Mouse (Mus musculus): Measurements from ENCODE around the gene Psmb10.
A peak's percentile ranks its signal among the peaks of the same experiment; 100 is the strongest.
"Not testable (repeated sequence)": the region's sequence is repeated elsewhere in the genome, so short reads cannot be mapped to it uniquely, and the experiment has no call there.

Psmb10 gene

DNA sequence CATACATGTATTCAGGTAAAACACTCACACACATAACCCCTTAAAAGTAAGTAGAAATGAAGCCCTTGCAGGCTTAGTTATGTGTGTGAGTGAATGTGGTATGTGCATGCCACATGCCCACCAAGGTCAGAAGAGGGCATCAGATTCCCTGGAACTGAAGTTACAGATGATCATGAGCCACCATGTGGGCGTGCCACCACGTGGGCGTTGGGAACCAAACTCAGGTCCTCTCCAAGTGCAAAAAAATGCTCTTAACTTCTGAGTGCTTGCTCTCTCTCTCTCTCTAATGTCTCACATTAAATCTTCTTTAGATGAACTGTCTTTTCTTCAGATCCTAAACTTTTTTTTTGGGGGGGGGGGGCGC is at the start of gene Psmb10:
Psmb10 (minus strand) TSS at position 139 of the 364 bp plus-strand sequence.
- no peak for DNase-seq (ENCODE audit: low spot score)

DNA sequence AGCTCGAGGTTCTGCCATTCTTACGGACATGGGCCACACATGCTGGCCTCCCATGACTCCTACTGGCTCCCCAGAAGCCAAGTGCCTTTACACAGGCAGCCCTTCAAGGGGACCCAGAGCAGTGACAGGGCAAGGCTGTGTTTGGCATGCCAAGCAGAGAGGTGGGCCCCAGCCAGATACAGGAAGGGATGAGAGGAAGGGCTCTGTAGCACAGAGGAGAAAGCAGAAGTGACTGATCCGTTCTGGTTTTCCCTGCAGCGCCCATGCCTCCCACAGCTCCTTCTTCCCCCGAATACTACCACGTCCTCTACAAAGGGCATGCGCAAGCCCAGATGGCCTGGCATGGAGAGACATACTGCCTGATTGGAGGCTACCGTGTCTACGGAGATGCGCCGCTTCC is 45.2 kb upstream of the Psmb10 start:
- not testable (repeated sequence) for DNase-seq (ENCODE audit: low spot score)

- no peak for DNase-seq (ENCODE audit: low spot score)
Observed at GRCm38 (mm10) chr8:105981146-105981545, 42.9 kb upstream of the Psmb10 start.

DNA sequence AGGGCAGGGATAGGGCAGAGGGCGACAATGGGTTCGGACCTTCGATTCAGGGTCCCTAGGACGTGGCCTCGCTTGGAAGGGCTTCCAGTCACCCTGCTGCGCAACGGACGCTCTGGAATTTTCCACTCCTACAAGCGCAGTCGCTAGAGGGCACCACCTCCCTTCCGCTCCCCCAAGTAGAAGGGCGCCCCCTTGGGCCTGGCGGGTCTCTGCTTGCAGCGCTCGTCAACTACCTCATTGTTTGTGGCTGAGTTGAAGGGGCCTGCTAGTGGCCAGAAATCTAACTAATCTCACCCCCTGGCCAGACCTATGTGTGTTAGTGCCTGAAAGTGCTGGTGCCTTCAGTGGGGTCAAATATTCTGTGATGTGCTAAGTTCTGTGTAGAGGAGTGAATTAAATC is 41.1 kb upstream of the Psmb10 start, which contains the start of gene Dpep3:
Dpep3 (minus strand) TSS at position 105 of the 400 bp plus-strand sequence.
- no peak for DNase-seq (ENCODE audit: low spot score)

DNA sequence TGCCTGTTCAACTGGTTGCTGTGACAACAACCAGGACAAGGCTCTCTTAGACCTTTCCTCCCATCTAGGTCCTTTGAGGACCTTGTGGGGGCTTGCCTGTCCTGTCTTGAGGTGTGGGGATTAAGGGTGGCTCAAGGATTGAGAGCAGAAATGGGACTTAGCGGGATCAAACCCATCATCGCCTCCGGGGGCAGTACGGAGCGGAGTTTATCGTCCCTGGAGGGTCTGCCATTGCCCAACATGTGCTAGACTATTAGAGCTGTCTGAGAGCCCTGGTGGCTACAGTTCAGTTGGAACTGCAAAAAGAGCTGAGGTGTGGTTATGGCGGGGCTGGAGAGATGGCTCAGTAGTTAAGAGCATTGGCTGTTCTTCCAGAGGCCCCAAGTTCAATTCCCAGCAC is 37.1 kb upstream of the Psmb10 start:
- no peak for DNase-seq (ENCODE audit: low spot score)

GRCm38 (mm10) chr8:105971019-105971720 is 32.9 kb upstream of the Psmb10 start:
- DNase-seq (ENCODE audit: low spot score): no peak

DNA sequence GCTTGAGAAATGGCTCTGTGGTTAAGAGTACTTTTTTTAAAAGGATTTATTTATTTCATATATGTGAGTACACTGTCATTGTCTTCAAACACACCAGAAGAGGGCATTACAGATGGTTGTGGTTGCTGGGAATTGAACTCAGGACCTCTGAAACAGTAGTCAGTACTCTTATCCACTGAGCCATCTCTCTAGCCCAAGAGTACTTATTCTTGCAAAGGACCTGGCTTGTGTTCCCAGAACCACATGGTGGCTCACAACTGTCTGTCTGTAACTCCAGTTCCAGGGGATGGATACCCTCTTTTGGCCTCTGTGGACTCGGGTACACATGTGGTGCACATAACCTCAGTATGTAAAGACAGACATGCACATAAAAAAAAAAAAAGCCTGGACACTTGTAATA is 31.1 kb upstream of the Psmb10 start:
- no peak for DNase-seq (ENCODE audit: low spot score)

- DNase-seq (ENCODE audit: low spot score): peak; percentile 33
Observed at GRCm38 (mm10) chr8:105966692-105967311, 28.6 kb upstream of the Psmb10 start.

GRCm38 (mm10) chr8:105965905-105966341 is 27.7 kb upstream of the Psmb10 start, which contains the start of gene Slc12a4:
Gene Slc12a4 (minus strand): TSS chr8:105966097.
- DNase-seq (ENCODE audit: low spot score): peak; percentile 59

GRCm38 (mm10) chr8:105965266-105965904 is 27.1 kb upstream of the Psmb10 start:
- DNase-seq (ENCODE audit: low spot score): peak; percentile 38

- no peak for DNase-seq (ENCODE audit: low spot score)
Observed at GRCm38 (mm10) chr8:105964506-105965265, 26.4 kb upstream of the Psmb10 start.

- no peak for DNase-seq (ENCODE audit: low spot score)
Observed at GRCm38 (mm10) chr8:105961536-105961935, 23.3 kb upstream of the Psmb10 start.

- no peak for DNase-seq (ENCODE audit: low spot score)
Observed at GRCm38 (mm10) chr8:105961101-105961500, 22.9 kb upstream of the Psmb10 start.

DNA sequence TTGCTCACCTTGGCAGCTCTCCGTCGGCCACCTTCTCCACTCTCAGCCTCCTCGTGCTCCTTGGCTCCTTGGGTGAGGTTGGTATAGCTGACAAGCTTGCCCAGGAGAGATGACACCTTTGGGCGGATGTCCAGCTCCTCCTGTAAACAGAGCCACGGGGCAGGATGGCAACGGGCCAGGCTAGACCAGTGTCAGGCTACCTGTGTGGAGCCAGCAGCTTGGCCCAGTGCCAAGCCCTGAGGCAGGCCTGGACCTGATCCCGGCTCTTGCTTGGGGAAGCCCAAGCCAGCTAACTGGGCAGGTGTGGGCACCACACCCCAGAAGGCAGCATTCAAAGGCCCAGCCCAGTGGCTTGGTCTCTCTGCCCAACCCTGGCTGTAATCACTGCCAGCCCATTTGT is 21.1 kb upstream of the Psmb10 start:
- no peak for DNase-seq (ENCODE audit: low spot score)

GRCm38 (mm10) chr8:105957813-105958212 is 19.6 kb upstream of the Psmb10 start:
- no peak for DNase-seq (ENCODE audit: low spot score)

DNA sequence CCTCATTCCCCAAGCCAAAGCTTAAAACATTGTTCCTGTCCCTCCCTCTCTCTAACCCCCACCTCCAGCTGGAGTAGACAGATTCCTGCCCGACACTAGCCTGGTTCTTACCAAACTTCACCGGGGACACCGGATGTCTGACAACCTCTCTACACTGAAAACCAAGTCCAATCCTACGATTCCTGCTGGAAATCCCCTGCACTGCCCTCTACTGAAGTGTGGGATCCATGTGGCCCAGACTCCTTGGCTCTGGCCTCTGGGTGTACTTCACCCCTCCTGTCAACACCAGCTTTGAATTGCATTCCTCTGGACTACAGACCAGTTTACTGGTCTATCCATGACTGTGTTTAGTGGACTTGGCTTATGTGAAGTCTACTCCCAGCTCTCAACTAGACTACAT is 18.3 kb upstream of the Psmb10 start:
- no peak for DNase-seq (ENCODE audit: low spot score)

GRCm38 (mm10) chr8:105951057-105951659 is 12.9 kb upstream of the Psmb10 start:
- DNase-seq (ENCODE audit: low spot score): no peak

DNA sequence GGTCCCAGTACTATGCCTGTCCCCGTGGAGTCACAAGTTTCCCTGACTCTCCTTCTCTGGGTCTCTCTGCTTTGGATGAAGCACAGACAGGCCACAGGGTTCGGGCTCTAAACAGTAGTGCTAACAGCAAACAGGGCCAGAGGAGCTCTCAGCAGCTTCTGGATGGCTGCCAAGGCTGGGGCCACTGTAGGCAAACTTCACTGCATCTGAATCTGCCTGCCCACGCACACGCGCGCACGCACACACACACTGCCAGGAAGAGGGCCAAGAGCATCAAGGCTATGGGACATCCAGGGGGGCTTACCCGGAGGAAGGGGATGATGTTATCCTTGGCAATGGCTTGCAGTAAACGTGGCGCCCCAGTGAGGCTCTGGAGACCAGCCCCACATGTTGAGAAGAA is 11.1 kb upstream of the Psmb10 start:
- no peak for DNase-seq (ENCODE audit: low spot score)

DNA sequence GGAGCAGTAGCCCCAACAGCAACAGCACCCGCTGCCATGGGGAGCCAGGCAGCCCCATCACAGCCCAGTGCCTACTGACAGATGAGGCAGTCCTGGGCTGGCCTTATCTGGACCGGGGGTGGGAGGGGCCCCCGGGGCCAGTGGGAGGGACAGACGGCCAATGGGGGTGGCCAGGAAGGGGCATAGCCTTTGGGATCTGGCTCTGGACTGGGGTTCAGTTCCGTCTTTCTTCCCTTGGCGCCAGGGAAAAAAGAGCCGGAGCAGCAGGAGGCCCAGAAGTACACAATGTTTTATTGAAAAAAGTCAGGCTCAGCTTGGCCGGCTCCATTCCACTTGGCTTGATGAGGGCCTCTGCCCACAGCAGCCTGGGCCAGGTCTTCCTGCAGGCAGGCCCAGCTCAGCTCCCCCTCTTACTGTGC is 5.1 kb upstream of the Psmb10 start, which contains the start of gene Lcat:
Lcat (minus strand) TSS at position 62 of the 419 bp plus-strand sequence.
- DNase-seq (ENCODE audit: low spot score): no peak

DNA sequence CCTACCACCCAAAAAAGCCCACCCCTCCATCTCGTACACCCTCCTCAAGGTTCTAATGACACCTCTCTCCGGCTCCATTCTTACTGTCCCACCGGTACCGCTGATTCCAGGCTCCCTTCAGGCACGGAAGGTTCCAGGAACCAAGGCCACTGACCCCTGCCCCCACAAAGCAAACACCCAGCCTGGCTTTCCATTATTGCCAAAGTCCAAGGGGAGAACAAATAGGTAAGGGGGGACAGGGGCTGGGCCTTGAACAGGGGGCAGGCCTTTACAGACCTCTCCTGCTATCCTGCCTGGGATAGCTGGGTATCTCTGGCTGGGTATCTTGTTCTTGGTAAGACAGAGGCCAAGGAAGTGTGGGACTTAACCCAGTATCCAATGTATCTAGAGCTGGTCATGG is 4.3 kb upstream of the Psmb10 start:
- DNase-seq (ENCODE audit: low spot score): no peak

- no peak for DNase-seq (ENCODE audit: low spot score)
Observed at GRCm38 (mm10) chr8:105942026-105942425, 3.8 kb upstream of the Psmb10 start.
